Mouse (Mus musculus): ENCODE measurements around the gene Il1f10. TPM values are rescaled to one million over a fixed set of nuclear protein-coding genes. Genes with fewer than 3 reads are reported as not detected.

Gene Il1f10
- polyA plus RNA-seq (2015; fragmentation: Nextera tagmentation; extraction: Ambion mirVana), result not detected in 2 replicates

- Histone ChIP-seq H3K4me1 (no peaks in the 10 kb centered on the region), H3K36me3 (no peaks in the 10 kb centered on the region), H3K4me3 (no peak within 1 kb of the TSS), H3K9ac (replicated peaks) (no peak within 1 kb of the TSS), H3K27ac (replicated peaks) (no peak within 1 kb of the TSS), H3K4me2 (replicated peaks) (no peak within 1 kb of the TSS), H3K9me3 (no peaks in the 10 kb centered on the region), H3K27me3 (no peaks in the 10 kb centered on the region)
- ATAC-seq (replicated peaks), result no peak
- 87% methylated on average over 5 of the region's 5 CpGs for WGBS
These were observed at the start of gene Il1f10 for GRCm38 (mm10) chr2:24290896-24291295. Gene Il1f10, plus strand, starts transcription at chr2:24291196.

GRCm38 (mm10) chr2:24267503-24267902 is 23.5 kb upstream of the Il1f10 start:
- 91% methylated on average over 1 of the region's 1 CpGs for WGBS
- no peaks in the 10 kb centered on the region for H3K4me1 ChIP-seq
- no peaks in the 10 kb centered on the region for H3K9me3 ChIP-seq
- H3K27me3 ChIP-seq, result no peaks in the 10 kb centered on the region
- no peaks in the 10 kb centered on the region for H3K36me3 ChIP-seq
- ATAC-seq (replicated peaks), result no peak
- no peak overlapping the region for H3K9ac ChIP-seq (replicated peaks)
- H3K4me3 ChIP-seq, result no peak overlapping the region
- no peak overlapping the region for H3K4me2 ChIP-seq (replicated peaks)
- no peak overlapping the region for H3K27ac ChIP-seq (replicated peaks)

GRCm38 (mm10) chr2:24273619-24274018 is 17.4 kb upstream of the Il1f10 start:
- no peaks in the 10 kb centered on the region for H3K9me3 ChIP-seq
- no peaks in the 10 kb centered on the region for H3K4me1 ChIP-seq
- WGBS, result 87% methylated on average over 2 of the region's 2 CpGs
- H3K4me2 ChIP-seq (replicated peaks), result no peak overlapping the region
- no peak overlapping the region for H3K9ac ChIP-seq (replicated peaks)
- no peaks in the 10 kb centered on the region for H3K36me3 ChIP-seq
- no peak overlapping the region for H3K27ac ChIP-seq (replicated peaks)
- no peak overlapping the region for H3K4me3 ChIP-seq
- ATAC-seq (replicated peaks), result no peak
- H3K27me3 ChIP-seq, result no peaks in the 10 kb centered on the region

- Histone ChIP-seq H3K9ac (replicated peaks) (no peak overlapping the region), H3K9me3 (no peaks in the 10 kb centered on the region), H3K4me1 (no peaks in the 10 kb centered on the region), H3K36me3 (no peaks in the 10 kb centered on the region), H3K4me3 (no peak overlapping the region), H3K27ac (replicated peaks) (no peak overlapping the region), H3K27me3 (no peaks in the 10 kb centered on the region), H3K4me2 (replicated peaks) (no peak overlapping the region)
- ATAC-seq (replicated peaks), result no peak
- 8% methylated on average over 1 of the region's 1 CpGs for WGBS
These were observed 15.8 kb upstream of the Il1f10 start for GRCm38 (mm10) chr2:24275146-24275545.

- no peak within 1 kb of the TSS for H3K4me2 ChIP-seq (replicated peaks)
- no peak within 1 kb of the TSS for H3K9ac ChIP-seq (replicated peaks)
- no peaks in the 10 kb centered on the region for H3K36me3 ChIP-seq
- ATAC-seq (replicated peaks), result no peak
- no peaks in the 10 kb centered on the region for H3K27me3 ChIP-seq
- H3K4me3 ChIP-seq, result no peak within 1 kb of the TSS
- H3K4me1 ChIP-seq, result no peaks in the 10 kb centered on the region
- H3K9me3 ChIP-seq, result no peaks in the 10 kb centered on the region
- no peak within 1 kb of the TSS for H3K27ac ChIP-seq (replicated peaks)
These were observed 14.3 kb upstream of the Il1f10 start, which contains the start of gene Il1f5 for GRCm38 (mm10) chr2:24276654-24277053. Gene Il1f5, plus strand, starts transcription at chr2:24276954.

GRCm38 (mm10) chr2:24294616-24295015 is 3.6 kb downstream of the Il1f10 start:
- Histone ChIP-seq H3K27ac (replicated peaks) (no peak overlapping the region), H3K4me3 (no peak overlapping the region), H3K4me2 (replicated peaks) (no peak overlapping the region), H3K9ac (replicated peaks) (no peak overlapping the region), H3K36me3 (no peaks in the 10 kb centered on the region), H3K4me1 (no peaks in the 10 kb centered on the region), H3K27me3 (no peaks in the 10 kb centered on the region), H3K9me3 (no peaks in the 10 kb centered on the region)
- 63% methylated on average over 1 of the region's 1 CpGs for WGBS
- ATAC-seq (replicated peaks), result no peak

GRCm38 (mm10) chr2:24296837-24297236 is 5.8 kb downstream of the Il1f10 start:
- Histone ChIP-seq H3K4me3 (no peak overlapping the region), H3K9me3 (no peaks in the 10 kb centered on the region), H3K27ac (replicated peaks) (no peak overlapping the region), H3K4me2 (replicated peaks) (no peak overlapping the region), H3K9ac (replicated peaks) (no peak overlapping the region), H3K4me1 (no peaks in the 10 kb centered on the region), H3K36me3 (no peaks in the 10 kb centered on the region), H3K27me3 (no peaks in the 10 kb centered on the region)
- WGBS, result 8% methylated on average over 3 of the region's 3 CpGs
- no peak for ATAC-seq (replicated peaks)

- H3K4me2 ChIP-seq (replicated peaks), result no peak overlapping the region
- no peak overlapping the region for H3K27ac ChIP-seq (replicated peaks)
- H3K4me3 ChIP-seq, result no peak overlapping the region
- no peaks in the 10 kb centered on the region for H3K9me3 ChIP-seq
- H3K4me1 ChIP-seq, result no peaks in the 10 kb centered on the region
- 80% methylated on average over 6 of the region's 6 CpGs for WGBS
- H3K27me3 ChIP-seq, result no peaks in the 10 kb centered on the region
- H3K36me3 ChIP-seq, result no peaks in the 10 kb centered on the region
- H3K9ac ChIP-seq (replicated peaks), result no peak overlapping the region
- ATAC-seq (replicated peaks), result no peak
These were observed 20.5 kb downstream of the Il1f10 start for GRCm38 (mm10) chr2:24311302-24312001.

- ATAC-seq (replicated peaks), result no peak
- 84% methylated on average over 1 of the region's 1 CpGs for WGBS
- no peaks in the 10 kb centered on the region for H3K9me3 ChIP-seq
These were observed 25.9 kb downstream of the Il1f10 start for GRCm38 (mm10) chr2:24316919-24317318.

GRCm38 (mm10) chr2:24317919-24318598 is 27.1 kb downstream of the Il1f10 start:
- H3K4me1 ChIP-seq, result no peaks in the 10 kb centered on the region
- no peaks in the 10 kb centered on the region for H3K27me3 ChIP-seq
- H3K9ac ChIP-seq (replicated peaks), result no peak overlapping the region
- no peaks in the 10 kb centered on the region for H3K36me3 ChIP-seq
- H3K9me3 ChIP-seq, result no peaks in the 10 kb centered on the region
- no peak overlapping the region for H3K4me2 ChIP-seq (replicated peaks)
- WGBS, result 83% methylated on average over 4 of the region's 4 CpGs
- no peak overlapping the region for H3K27ac ChIP-seq (replicated peaks)
- no peak for ATAC-seq (replicated peaks)
- H3K4me3 ChIP-seq, result no peak overlapping the region

More at GRCm38 (mm10) chr2:24316919-24317318, 25.9 kb downstream of the Il1f10 start:
- Histone ChIP-seq H3K9ac (replicated peaks) (no peak overlapping the region), H3K27ac (replicated peaks) (no peak overlapping the region), H3K4me1 (no peaks in the 10 kb centered on the region), H3K4me2 (replicated peaks) (no peak overlapping the region), H3K36me3 (no peaks in the 10 kb centered on the region), H3K4me3 (no peak overlapping the region), H3K27me3 (no peaks in the 10 kb centered on the region)

- ATAC-seq (replicated peaks), result no peak
- H3K9me3 ChIP-seq, result no peaks in the 10 kb centered on the region
- no peak overlapping the region for H3K4me3 ChIP-seq
- no peak overlapping the region for H3K9ac ChIP-seq (replicated peaks)
- 67% methylated on average over 3 of the region's 3 CpGs for WGBS
- H3K27ac ChIP-seq (replicated peaks), result no peak overlapping the region
- H3K4me1 ChIP-seq, result no peaks in the 10 kb centered on the region
- H3K4me2 ChIP-seq (replicated peaks), result no peak overlapping the region
- H3K36me3 ChIP-seq, result no peaks in the 10 kb centered on the region
- no peaks in the 10 kb centered on the region for H3K27me3 ChIP-seq
These were observed 44.3 kb downstream of the Il1f10 start for GRCm38 (mm10) chr2:24335333-24335732.

GRCm38 (mm10) chr2:24336545-24336944 is 45.5 kb downstream of the Il1f10 start, which contains the start of gene Il1rn:
Gene Il1rn, plus strand, starts transcription at chr2:24336853.
- Histone ChIP-seq H3K36me3 (no peaks in the 10 kb centered on the region), H3K9ac (replicated peaks) (no peak within 1 kb of the TSS), H3K27me3 (no peaks in the 10 kb centered on the region), H3K27ac (replicated peaks) (no peak within 1 kb of the TSS), H3K9me3 (no peaks in the 10 kb centered on the region), H3K4me1 (no peaks in the 10 kb centered on the region), H3K4me2 (replicated peaks) (no peak within 1 kb of the TSS), H3K4me3 (no peak within 1 kb of the TSS)
- 84% methylated on average over 2 of the region's 2 CpGs for WGBS
- ATAC-seq (replicated peaks), result no peak

All from forebrain, embryonic 15.5 days (tissue).